Mouse (Mus musculus) left cerebral cortex, postnatal 4 days (tissue): ENCODE data around the gene Smpd3. TPM values are rescaled to one million over a fixed set of nuclear protein-coding genes. Genes with fewer than 3 reads are reported as not detected.
A peak's percentile ranks its signal among the peaks of the same experiment; 100 is the strongest.
"Not testable (repeated sequence)": the region's sequence is repeated elsewhere in the genome, so short reads cannot be mapped to it uniquely, and the experiment has no call there.

ENCODE experiments used
- DNase-seq: peaks from one replicate; pipeline ENCODE4 v3.0.0-alpha.2; 2022
- intact Hi-C: fragments of 180-260 bp; cut with DNase I; formaldehyde crosslinking; loops from one replicate; pipeline ENCODE4 v1.15.1; 2025
- total RNA-seq, 2 experiments: library from RNA; stranded (reverse); gene quantifications; 2 replicates each; pipeline ENCODE4 v1.2.3; 2021

Gene Smpd3
- total RNA-seq, 2 experiments from 2014 or later: 152 to 158 TPM

- DNase-seq: no peak
- intact Hi-C loops: no loop called here
Observed at GRCm38 (mm10) chr8:106332498-106332897, 5.3 kb downstream of the Smpd3 start.

GRCm38 (mm10) chr8:106326624-106327023, 11.2 kb downstream of the Smpd3 start:
- DNase-seq: peak; percentile 74
- intact Hi-C loops: no loop called here

DNA sequence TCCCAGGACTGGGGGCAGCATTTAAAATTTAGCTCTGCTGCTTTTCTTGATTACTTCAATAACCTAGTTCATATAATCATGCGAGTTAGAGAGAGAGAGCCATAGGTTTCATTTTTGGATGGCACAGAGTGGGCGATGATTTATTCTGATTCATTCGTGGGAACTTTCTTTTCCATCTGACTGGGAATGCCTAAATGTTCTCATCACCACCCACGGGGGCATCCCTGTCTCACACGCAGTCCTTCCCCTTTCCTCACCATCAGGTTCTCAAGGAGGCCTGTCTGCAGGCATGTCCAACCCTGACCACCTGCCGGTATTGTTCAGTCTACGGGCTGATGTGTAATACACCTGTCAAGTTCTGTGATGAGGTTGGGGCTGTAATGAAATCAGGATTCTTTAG, 16.4 kb downstream of the Smpd3 start:
- DNase-seq: no peak
- intact Hi-C loops: no loop called here

GRCm38 (mm10) chr8:106320002-106320401, 17.8 kb downstream of the Smpd3 start:
- intact Hi-C loops: no loop called here
- peak; percentile 31 for DNase-seq

DNA sequence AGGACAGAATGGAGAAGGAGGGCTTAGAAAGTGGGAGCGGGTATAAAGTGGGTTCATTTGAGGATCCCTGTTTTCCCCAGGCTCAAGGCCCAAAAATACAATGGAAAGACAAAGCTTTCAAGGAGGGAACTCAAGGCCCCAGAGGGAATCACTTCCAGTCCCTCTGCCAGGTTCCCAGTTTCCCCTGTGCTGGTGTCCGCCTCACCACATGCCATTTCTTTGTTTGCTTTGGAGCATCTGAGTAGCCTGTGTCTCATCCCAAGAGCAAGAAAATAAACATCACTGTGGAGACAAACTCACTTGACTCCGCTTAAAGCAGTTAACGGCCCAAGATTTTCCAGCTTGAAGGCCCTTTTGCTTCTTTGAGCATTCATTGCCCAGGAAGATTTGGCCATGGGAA, 20.7 kb downstream of the Smpd3 start:
- intact Hi-C loops: no loop called here
- no peak for DNase-seq

GRCm38 (mm10) chr8:106316506-106316905, 21.3 kb downstream of the Smpd3 start:
- no peak for DNase-seq
- intact Hi-C loops: no loop called here

DNA sequence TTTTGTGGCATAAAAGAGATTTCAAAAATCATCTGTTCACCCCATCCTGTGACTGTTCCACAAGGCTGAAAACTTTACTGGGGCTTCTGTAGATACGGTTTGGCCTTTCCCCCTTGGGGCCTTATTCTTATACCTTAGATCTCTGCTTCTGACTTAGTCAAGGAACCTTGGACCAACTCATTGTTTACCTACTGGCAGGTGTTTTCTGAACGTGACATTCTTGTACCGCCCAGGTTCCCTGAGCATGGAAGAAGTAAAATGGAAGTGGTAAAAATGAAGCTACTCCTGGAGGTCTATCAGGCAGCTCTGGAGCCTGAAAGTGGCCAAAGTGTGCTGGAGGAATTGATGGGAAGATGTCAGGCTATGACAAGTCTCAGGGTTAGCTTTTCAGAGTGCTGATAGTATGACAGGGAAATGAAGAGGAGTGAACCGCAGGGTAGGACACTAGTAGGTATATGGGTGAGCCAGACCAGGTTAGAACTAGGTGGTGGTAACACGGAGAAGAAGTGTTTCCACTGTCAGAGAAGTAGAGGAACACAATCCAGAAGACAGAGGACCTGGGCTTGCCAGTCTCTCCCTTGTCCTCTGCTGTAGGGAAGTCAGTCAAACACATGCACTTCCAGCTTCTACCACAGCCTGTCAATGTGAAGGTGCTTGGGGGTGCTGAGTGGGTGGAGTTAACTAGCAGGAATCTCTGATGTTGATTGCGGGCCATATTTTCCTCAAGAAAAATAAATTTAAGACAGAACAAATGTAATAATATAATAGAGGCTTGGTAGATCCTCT, 22.2 kb downstream of the Smpd3 start:
- intact Hi-C loops: no loop called here
- no peak for DNase-seq

DNA sequence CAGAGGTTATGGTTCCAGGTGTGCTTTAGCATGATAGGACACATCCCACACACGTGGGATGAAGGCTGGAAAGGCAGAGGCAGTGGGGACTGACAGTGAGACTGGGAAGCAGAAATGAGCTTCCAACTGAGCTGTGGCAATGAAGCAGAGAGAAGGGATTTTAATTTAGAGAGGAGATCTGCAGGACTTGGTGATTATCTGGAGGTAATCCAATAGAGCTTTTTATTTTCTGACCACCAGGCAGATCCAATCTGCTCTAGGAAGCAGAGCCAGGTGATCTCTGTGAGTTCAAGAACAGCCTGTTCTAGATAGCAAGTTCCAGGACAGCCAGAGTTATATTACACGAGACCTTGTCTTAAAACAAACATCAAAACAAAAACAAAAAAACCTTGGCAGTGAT, 24.0 kb downstream of the Smpd3 start:
- intact Hi-C loops: no loop called here

GRCm38 (mm10) chr8:106313120-106313737, 24.6 kb downstream of the Smpd3 start:
- intact Hi-C loops: no loop called here

More for the DNA sequence above, 24.0 kb downstream of the Smpd3 start:
- DNase-seq: no peak

GRCm38 (mm10) chr8:106311967-106312366, 25.8 kb downstream of the Smpd3 start:
- DNase-seq: no peak
- intact Hi-C loops: no loop called here

More at GRCm38 (mm10) chr8:106313120-106313737, 24.6 kb downstream of the Smpd3 start:
- no peak for DNase-seq

DNA sequence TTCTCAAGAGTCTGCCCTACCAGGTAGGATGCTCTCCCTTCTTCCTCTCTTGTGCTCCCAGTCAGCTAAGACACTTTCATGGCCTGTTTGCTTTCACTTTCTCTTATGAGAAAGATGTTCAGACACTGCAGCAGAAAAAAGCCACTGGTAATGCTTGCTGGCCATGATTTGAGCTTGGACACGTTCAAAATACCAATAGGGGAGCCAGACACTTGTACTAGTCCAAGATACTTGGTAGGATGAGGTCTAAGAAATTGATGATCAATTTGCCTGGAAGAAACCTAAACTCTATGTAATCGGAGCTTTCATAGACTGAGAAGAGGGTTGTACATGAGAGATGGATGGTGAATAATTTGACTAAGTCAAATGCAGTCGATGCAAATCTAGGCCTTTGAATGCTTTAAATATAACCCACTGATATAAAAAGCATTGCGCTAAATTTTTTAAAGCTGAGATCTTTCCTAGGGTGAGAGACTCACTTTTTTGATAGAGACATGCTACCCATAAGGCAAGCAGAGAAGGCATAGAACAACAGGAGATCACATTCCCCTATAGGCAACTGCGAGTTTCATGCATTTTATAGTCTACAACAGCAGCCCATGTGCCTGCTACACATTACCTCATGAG, 27.6 kb downstream of the Smpd3 start:
- intact Hi-C loops: no loop called here
- no peak for DNase-seq

- intact Hi-C loops: not testable (repeated sequence)
Observed at GRCm38 (mm10) chr8:106308082-106308786, 29.6 kb downstream of the Smpd3 start.

GRCm38 (mm10) chr8:106307586-106307985, 30.2 kb downstream of the Smpd3 start:
- intact Hi-C loops: no loop called here
- DNase-seq: peak; percentile 18

More at GRCm38 (mm10) chr8:106308082-106308786, 29.6 kb downstream of the Smpd3 start:
- DNase-seq: not testable (repeated sequence)

- intact Hi-C loops: not testable (repeated sequence)
Observed at GRCm38 (mm10) chr8:106306711-106307248, 31.0 kb downstream of the Smpd3 start.

DNA sequence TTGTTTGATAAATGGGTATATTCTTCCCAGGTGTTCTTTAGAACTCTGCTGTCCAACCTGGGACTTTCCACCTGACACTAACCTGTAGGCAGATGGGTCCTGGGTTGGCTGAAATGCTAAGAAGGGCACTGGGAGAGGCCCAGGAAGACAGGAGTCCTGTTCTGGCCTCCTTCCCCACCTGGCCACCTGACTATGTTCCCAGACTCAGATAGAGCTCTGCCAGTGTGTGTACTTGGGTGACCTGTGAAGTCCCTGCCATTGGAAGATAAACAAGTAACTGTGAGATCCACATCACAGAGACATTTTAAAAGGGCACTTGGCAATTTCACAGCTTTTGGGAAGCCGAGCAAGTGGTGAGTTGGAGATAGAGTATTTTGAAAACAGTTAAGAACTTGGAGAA, 31.7 kb downstream of the Smpd3 start:
- no peak for DNase-seq
- intact Hi-C loops: no loop called here

More at GRCm38 (mm10) chr8:106306711-106307248, 31.0 kb downstream of the Smpd3 start:
- DNase-seq: peak; percentile 71

DNA sequence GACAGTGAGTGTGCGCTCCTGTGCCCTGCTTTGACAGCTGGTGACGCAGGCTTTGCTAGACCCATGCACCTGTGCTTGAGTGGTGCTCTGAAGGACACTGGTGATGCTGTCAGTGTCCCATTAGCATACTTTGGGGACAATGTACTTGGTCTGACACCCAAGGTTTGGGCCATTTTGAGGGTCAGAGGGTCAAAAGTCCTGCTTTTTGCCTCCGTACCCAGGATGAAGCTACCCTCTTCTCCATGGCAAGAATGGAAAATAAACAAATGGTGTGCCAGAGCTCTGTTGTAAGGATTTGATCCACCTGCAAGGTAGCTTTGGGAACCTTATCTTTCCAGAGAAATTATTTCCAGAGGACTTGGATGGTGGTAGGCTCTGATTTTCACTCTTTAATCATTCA, 32.5 kb downstream of the Smpd3 start:
- intact Hi-C loops: no loop called here
- no peak for DNase-seq

- intact Hi-C loops: no loop called here
- DNase-seq: no peak
Observed at GRCm38 (mm10) chr8:106304321-106304720, 33.5 kb downstream of the Smpd3 start.

DNA sequence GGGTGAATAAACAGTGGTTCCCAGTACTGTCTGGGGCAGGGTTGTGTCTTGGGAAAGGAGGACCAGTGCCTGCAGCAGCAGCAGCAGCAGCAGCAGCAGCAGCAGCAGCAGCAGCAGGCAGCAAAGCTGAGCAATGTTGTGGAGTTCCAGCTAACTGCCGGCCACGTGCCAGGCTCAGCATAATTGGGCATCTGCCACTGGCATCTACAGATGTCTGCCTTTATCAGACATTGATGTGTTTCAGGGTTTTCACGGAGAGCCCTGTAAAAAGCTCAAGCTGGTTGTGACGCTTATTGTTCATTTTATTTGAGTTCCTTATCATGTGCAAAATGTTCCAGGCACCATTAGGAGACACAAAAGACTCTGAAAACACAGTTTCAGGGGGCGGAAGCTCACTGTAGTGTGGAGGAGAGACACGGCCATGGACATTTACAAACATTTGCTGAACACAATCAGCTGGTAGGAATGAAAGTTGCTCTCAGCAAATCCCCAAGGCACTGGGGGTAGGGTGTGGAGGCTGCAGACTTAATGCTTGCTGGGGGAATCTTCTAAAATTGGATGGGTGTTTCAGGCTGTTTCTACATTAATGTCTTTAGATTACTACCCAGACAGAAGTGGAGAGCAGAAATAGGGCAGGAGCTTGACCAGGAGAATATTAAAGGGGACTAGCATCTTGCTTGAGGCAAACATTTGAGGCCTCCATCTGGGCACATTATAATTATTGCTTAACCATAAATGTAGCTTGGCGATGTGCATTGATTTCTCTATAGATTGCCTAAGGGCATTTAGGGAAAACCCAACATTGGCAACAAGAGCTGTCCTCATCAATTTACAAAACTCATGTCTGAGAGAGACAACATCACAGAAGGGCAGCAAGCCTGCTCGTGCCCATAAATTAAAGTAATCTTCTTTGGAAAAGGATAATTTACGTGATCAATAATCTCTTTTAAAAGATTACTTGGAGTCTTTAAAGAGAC, 36.8 kb downstream of the Smpd3 start:
- peak; percentile 70 for DNase-seq
- intact Hi-C loops: no loop called here

GRCm38 (mm10) chr8:106299686-106300085, 38.1 kb downstream of the Smpd3 start:
- DNase-seq: no peak
- intact Hi-C loops: no loop called here

DNA sequence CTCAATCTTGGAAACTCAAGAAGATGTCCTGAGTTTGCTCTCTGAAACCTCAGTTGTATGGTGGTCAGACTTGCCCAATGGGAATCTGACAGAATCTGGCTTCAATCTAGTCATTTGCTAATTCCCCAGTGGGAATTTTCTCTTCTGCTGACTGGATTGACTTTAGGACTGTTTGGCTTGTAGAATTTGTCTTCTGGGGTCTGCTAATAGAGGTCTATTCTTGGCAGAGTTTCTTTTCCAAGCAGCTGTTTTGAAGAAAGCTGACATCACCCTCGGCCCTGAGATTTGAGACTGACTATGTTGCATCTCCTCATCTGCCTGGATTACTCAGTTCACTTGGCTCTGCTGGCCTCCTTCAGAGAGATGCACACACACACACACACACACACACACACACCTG, 38.9 kb downstream of the Smpd3 start:
- intact Hi-C loops: no loop called here

More for the DNA sequence above, 38.9 kb downstream of the Smpd3 start:
- no peak for DNase-seq
